Mouse (Mus musculus) inflammation-experienced regulatory T-cells, adult 6 months (primary cell): ENCODE results near the gene H2-Q7. TPM values are rescaled to one million over a fixed set of nuclear protein-coding genes. Genes with fewer than 3 reads are reported as not detected.
"Not testable (repeated sequence)": the region's sequence is repeated elsewhere in the genome, so short reads cannot be mapped to it uniquely, and the experiment has no call there.

ENCODE experiments used
- ATAC-seq: one replicate; pipeline ENCODE4 v1.8.0; 2017
- polyA plus RNA-seq, 3 experiments: library from polyadenylated mRNA; unstranded; fragments of 100-300 nt; shearing (Covaris generic); gene quantifications; one replicate each; pipeline ENCODE4 v1.2.1; 2017

The H2-Q7 gene
- polyA plus RNA-seq, 3 experiments from 2014 or later, result 921 to 1,440 (median 1,337) TPM

DNA sequence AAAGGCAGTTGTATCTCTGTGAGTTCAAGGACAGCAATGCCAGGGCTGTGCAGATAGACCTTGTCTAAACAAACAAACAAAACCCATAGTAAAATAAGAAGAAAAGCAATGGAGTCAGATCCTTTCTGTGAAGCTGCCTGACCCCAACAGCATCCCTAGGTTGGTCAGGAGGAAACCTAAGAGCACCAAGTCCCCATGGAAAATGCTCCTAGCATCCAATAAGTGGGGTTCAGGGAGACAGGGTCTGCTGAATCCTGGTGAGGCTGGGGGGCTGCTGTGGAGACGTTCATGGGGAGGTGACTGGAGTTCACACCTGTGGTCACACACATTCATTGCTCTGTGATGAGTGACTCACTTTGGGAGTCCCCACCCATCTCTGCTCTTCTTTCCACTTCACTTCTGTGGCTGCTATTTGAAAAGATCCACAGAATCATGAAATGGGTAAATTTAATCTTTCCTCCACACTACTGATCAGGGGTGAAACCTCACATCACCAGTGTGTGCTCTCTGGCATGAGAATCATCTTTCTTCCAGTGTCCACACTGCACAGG, 1.5 kb upstream of the H2-Q7 start:
- not testable (repeated sequence) for ATAC-seq

DNA sequence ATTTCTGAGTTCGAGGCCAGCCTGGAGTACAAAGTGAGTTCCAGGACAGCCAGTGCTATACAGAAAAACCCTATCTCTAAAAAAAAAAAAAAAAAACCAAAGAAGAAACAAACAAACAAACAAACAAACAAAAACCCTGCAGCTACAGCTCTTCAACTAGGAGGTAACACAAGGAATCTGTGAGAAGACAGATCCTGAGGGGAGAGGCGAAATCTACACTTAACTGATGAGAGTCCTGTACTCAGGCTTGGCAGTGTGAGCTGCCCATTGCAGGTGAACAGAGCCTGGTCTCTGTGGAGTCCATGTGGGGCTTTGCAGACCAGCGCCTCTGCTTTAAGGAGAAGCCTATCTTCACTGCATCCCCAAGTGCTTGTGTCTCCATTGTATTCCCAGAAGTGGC, 560 bp upstream of the H2-Q7 start:
- ATAC-seq, result not testable (repeated sequence)

DNA sequence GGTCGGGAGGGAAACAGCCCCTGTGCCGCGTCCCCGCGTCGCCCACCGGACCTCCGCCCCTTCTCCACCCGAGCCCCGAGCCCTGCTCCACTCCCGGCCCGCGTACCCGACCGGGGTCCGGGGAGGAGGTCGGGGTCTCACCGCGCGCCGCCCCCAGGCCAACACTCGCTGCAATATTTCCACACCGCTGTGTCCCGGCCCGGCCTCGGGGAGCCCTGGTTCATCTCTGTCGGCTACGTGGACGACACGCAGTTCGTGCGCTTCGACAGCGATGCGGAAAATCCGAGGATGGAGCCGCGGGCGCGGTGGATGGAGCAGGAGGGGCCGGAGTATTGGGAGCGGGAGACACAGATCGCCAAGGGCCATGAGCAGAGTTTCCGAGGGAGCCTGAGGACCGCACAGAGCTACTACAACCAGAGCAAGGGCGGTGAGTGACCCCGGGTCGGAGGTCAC, 366 bp downstream of the H2-Q7 start:
- not testable (repeated sequence) for ATAC-seq

DNA sequence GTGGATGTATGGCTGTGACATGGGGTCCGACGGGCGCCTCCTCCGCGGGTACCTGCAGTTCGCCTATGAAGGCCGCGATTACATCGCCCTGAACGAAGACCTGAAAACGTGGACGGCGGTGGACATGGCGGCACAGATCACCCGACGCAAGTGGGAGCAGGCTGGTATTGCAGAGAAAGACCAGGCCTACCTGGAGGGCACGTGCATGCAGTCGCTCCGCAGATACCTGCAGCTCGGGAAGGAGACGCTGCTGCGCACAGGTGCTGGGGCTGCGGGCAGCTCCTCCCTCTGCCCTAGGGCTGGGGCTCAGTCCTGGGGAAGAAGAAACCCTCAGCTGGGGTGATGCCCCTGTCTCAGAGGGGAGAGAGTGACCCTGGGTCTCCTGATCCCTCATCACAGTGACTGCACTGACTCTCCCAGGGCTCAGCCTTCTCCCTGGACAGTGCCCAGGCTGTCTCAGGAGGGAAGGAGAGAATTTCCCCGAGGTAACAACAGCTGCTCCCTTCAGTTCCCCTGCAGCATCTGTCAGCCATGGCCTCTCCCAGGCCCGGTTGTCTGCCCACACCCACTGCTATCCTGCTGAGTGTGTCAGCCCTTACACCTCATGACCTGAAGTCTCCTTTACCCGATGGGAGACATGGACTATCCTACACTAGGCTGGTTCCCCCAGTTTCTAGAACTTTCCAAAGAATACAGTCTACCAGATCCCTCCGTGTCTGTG, 1.1 kb downstream of the H2-Q7 start:
- ATAC-seq, result not testable (repeated sequence)

DNA sequence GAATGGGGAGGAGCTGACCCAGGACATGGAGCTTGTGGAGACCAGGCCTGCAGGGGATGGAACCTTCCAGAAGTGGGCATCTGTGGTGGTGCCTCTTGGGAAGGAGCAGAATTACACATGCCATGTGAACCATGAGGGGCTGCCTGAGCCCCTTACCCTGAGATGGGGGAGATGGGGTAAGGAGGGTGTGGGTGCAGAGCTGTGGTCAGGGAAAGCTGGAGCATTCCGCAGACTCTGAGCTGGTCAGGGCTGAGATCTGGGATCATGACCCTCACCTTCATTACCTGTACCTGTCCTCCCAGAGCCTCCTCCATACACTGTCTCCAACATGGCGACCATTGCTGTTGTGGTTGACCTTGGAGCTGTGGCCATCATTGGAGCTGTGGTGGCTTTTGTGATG, 3.4 kb downstream of the H2-Q7 start:
- not testable (repeated sequence) for ATAC-seq

DNA sequence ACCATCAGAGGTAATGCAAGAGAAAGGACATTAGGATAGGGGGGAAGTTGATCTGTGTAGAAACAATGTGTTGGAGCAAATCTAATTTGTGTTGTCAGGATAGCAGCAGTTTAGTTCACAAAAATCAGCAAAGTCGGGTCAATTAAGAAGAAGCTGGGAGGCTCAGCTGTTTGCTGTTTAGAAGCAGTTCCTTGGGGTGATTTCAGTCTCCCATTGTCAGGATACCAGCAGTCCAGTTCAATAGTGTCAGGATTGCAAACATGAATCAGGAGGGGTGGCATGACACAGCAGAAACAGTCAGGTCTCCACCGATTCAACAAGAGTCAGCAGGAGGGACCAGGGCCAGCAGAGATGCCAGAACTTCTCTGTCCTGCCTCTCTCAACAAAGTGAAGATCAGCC, 5.6 kb downstream of the H2-Q7 start:
- ATAC-seq, result not testable (repeated sequence)

DNA sequence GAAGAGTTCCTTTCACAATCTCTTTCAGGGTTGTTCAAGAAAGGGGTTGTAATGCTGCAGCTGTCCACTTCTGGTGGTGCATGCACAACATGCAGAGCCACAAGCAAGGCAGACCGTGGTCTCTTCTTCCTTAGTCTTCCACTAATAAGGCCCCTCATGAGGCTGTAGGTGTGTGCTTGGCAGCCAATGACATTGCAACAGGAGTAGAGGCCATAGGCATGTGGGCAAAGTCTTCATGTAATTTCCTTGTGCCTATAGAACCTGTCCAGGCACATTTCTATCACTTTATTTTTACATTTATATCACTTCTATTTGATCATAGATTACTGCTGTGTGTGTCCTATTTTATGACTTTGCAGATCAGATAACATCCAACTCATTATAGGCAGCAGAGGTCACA, 19.3 kb downstream of the H2-Q7 start:
- ATAC-seq, result not testable (repeated sequence)

DNA sequence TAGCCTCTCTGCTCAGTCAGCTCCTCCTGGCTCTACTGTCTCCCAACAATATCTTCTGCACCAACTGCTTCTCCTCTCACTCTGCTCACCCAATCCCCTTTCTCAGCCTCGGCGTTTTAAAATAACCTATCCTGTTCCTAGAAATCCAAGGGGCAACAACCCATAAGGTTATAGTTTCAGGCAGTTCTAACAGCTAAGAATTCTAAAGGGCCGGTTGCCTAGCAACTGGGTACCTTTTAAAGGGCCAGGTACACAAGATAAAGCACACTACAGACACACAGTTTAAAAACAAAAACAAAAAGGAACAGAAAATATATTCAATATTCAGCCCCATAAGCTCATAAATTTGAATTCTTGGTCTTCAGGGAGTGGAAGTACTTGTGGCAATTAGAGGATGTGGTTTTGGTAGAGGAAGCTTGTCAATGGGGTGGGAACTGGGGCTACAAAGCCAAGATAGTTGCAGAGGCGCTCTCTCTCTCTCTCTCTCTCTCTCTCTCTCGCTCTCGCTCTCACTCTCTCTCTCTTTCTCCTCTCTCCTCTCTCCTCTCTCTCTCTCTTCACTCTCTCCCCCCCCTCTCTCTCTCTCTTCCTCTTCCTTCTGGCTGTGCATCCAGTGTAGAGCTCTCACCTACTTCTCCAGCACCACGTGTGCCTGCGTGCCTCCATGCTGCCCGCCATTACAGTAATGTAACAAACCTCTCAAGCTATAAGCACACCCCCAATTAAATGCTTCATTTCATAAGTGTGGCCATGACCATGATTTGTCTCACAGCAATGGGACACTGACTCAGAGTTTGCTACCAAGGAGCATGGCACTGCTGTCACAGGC, 21.8 kb downstream of the H2-Q7 start:
- ATAC-seq, result peak; percentile 96

DNA sequence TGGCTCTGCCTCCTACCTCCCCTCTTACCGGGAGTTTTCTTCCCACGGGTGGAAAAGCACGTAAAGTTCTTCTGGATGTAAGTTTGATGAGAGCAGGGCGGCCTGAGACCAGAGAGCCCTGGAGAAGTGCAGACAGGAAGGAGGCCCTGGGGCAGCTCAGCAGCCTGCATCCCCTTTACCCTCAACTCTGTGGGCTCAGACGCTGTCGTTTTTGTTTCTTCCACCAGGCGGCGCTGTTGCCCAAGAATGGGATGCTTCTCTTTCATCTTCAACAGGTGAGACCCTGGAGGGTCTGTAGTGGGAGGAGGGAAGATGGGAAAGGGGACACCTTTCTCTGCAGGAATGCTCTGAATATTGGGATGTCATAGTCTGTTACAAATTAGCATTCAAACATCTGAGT, 26.7 kb downstream of the H2-Q7 start:
- ATAC-seq, result not testable (repeated sequence)

DNA sequence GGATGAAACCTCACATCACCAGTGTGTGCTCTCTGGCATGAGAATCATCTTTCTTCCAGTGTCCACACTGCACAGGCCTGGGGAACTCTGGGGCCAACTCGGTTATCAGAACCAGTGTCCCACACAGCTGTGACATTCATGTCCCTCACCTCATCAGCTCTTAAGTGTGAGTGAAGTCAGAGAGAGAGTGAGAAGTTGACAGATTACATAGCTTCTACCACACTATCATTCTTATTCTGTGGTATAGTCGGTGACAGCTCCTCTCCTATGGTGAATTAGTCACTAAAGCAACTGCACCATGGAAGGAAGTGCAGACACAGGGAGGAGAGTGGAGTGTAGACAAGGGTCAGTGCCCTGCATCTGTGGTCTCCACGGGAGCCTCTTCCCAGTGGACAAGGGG, 30.0 kb downstream of the H2-Q7 start:
- ATAC-seq, result not testable (repeated sequence)

DNA sequence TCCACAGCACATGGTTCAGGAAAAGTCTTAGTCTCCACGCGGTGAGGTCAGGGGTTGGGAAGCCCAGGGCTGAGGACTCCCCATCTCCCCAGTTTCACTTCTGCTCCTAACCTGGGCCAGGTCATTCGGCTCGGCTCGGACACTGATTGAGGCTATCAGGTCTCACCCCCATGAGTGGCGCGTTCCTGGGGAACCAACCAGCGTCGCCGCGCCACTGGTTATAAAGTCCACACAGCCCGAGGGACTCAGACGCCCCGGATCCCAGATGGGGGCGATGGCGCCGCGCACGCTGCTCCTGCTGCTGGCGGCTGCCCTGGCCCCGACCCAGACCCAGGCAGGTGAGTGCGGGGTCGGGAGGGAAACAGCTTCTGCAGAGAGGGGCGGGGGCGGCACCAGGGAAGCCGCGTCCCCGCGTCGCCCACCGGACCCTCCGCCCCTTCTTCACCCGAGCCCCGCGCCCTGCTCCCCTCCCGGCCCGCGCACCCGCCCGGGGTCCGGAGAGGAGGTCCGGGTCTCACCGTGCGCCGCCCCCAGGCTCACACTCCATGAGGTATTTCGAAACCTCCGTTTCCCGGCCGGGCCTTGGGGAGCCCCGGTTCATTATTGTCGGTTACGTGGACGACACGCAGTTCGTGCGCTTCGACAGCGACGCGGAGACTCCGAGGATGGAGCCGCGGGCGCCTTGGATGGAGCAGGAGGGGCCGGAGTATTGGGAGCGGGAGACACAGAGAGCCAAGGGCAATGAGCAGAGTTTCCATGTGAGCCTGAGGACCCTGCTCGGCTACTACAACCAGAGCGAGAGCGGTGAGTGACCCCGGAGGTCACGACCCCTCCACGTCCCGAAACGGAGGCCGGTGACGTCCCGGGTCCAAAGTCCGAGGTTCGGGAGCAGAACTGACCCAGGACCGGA, 31.1 kb downstream of the H2-Q7 start, which contains the start of gene H2-Q10:
Gene H2-Q10 (plus strand): TSS at position 248 of the 910 bp plus-strand sequence.
- peak; percentile 61 for ATAC-seq

DNA sequence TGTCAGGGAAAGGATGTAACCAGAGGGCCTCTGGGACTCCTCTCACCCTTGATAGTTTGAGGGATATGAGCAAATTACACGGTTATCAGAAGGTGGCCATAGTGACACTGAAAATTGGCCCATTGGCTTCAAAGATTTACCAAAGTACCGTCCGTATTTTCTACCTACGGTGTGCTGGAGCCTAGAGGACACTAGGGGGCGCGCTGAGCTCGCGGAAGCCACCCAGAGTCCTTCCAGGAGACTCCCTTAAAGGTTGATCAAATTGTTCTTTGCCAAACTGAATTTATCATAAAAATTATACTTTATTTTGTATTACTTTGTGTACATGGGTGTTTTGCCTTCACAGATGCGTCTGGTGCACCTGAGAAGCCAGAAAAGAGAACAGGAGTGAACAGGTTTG, 45.1 kb downstream of the H2-Q7 start:
- no peak for ATAC-seq

DNA sequence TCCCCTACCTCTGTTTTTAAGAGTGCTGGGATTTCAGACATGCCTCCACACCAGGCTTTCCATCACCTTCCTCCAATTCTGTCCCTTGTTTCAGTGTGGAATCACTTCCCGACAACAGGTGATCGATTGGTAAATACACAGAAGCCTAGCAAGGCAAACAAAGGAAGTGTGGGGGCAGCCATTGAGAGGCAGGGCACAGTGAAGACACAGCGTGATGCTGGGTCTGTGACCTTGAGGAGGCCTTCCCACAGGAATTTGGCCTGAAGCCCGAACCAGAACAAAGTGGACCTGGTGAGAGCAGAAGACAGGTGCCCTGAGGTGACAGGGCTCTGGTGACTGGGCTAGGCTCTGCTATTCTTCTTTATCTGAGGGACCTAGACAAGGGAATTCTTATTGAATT, 46.7 kb downstream of the H2-Q7 start:
- no peak for ATAC-seq

DNA sequence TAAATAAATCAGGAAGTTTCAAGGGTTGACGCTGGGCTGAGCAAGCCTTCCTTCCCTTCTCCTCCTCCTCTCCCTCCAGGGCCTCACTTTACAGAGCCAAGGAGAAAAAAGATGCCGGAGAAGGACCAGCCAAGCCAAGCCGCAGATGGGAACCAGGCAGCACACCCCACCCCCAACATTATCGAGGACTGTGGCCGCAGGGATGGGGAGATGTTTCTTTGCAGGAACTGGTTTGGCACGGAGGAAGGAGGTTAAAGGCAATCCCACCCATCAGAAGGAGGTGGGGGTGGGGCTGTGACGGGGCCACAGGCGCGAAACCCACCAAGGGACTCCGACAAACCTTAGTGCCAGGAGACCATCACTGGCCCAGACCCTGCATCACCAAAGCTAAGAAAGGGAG, 47.8 kb downstream of the H2-Q7 start:
- ATAC-seq, result no peak

DNA sequence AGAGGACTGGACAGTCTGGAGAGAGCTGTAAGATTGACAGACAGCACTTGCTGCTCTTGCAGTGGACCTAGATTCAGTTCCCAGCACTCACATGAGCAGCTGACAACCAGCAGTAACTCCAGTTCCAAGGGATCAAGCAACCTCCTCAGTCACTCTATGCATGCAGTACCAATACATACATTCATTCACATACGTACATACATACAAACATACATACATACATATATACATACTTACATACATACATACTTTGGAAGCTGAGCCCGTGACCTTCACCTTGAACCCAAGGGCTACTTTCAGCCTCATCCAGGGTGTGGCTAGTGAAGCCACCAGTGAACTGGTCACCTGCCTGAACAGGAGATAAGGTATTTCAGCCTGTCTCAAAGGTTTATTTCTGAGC, 49.1 kb downstream of the H2-Q7 start:
- ATAC-seq, result no peak

DNA sequence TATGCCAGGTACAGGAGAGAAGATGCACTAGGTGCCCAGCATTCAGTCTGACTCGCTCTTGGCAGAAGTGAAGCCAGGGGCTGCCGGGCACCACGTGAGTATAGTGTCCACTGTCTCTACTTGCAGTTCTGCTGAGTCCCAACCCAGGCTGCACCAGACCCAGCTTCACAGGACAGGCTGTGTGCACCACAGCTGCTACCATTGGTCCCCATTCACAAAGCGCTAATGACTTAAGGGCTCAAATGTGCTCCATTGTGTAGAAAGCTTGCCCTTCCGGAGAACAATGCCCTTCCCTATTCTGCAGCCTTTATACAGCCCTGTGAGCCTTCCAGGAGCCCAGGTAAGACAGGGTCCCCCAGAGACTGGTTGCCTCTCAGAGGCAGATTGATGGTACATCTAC, 51.4 kb downstream of the H2-Q7 start:
- no peak for ATAC-seq

Other genes starting within 250 kb of the H2-Q7 start
- 100 to 1,000 TPM; 112 to 242 (median 186) TPM for gene Ltb, start 244.7 kb upstream of the H2-Q7 start, polyA plus RNA-seq
- gene Tnf, start 237.1 kb upstream of the H2-Q7 start, polyA plus RNA-seq, result 10 to 100 TPM; 20.9 to 28.8 (median 24.9) TPM
- gene Lta, start 233.8 kb upstream of the H2-Q7 start, polyA plus RNA-seq, result 100 to 1,000 TPM in 1 of 3 experiments, 10 to 100 TPM in 2; 34.4 to 113 (median 95.2) TPM
- gene Gm16181, start 218.3 kb upstream of the H2-Q7 start, polyA plus RNA-seq, result under 1 TPM in 2 of 3 experiments, not detected in 1; 0.67 to 0.68 TPM
- gene Atp6v1g2, start 205.5 kb upstream of the H2-Q7 start, polyA plus RNA-seq, result 1 to 10 TPM; 4.6 to 7.2 (median 5.9) TPM
- gene Nfkbil1, start 203.4 kb upstream of the H2-Q7 start, polyA plus RNA-seq, result 1 to 10 TPM; 1.7 to 3.3 (median 1.9) TPM
- gene Ddx39b, start 197.4 kb upstream of the H2-Q7 start, polyA plus RNA-seq, result 100 to 1,000 TPM; 194 to 276 (median 261) TPM
- 1,000 to 10,000 TPM; 4,089 to 4,363 (median 4,119) TPM for gene H2-D1, start 176.4 kb upstream of the H2-Q7 start, polyA plus RNA-seq
- under 1 TPM in 2 of 3 experiments, not detected in 1; 0.23 to 0.24 TPM for gene H2-Q1, start 118.8 kb upstream of the H2-Q7 start, polyA plus RNA-seq
- 10 to 100 TPM in 2 of 3 experiments, 1 to 10 TPM in 1; 4.6 to 25.2 (median 21.9) TPM for gene H2-Q2, start 96.9 kb upstream of the H2-Q7 start, polyA plus RNA-seq
- 10 to 100 TPM; 11.4 to 17.3 (median 16.4) TPM for gene H2-Q4, start 59.5 kb upstream of the H2-Q7 start, polyA plus RNA-seq
- 100 to 1,000 TPM; 356 to 772 (median 602) TPM for gene H2-Q6, start 14.3 kb upstream of the H2-Q7 start, polyA plus RNA-seq
- gene H2-Q10, start 30.9 kb downstream of the H2-Q7 start, polyA plus RNA-seq, result 10 to 100 TPM; 14.2 to 25.0 (median 24.2) TPM
- under 1 TPM; 0.26 to 0.58 (median 0.32) TPM for gene Pou5f1, start 66.9 kb downstream of the H2-Q7 start, polyA plus RNA-seq
- 10 to 100 TPM; 16.6 to 68.4 (median 21.5) TPM for gene Tcf19, start 77.7 kb downstream of the H2-Q7 start, polyA plus RNA-seq
- gene Cchcr1, start 77.9 kb downstream of the H2-Q7 start, polyA plus RNA-seq, result 1 to 10 TPM; 4.8 to 7.1 (median 6.0) TPM
- under 1 TPM in 1 of 3 experiments, not detected in 2; 0.73 TPM for gene Psors1c2, start 94.0 kb downstream of the H2-Q7 start, polyA plus RNA-seq
- not detected for gene Cdsn, start 113.0 kb downstream of the H2-Q7 start, polyA plus RNA-seq
- gene 2300002M23Rik, start 128.3 kb downstream of the H2-Q7 start, polyA plus RNA-seq, result not detected
- not detected for gene Sfta2, start 162.4 kb downstream of the H2-Q7 start, polyA plus RNA-seq
- gene Gm9573, start 187.5 kb downstream of the H2-Q7 start, polyA plus RNA-seq, result not detected
- gene Mucl3, start 204.5 kb downstream of the H2-Q7 start, polyA plus RNA-seq, result under 1 TPM in 1 of 3 experiments, not detected in 2; 0.26 TPM
- gene Vars2, start 228.4 kb downstream of the H2-Q7 start, polyA plus RNA-seq, result 10 to 100 TPM; 10.4 to 13.2 (median 12.7) TPM
- 10 to 100 TPM; 16.7 to 24.7 (median 17.9) TPM for gene Gtf2h4, start 234.6 kb downstream of the H2-Q7 start, polyA plus RNA-seq